Comparison of ENCODE assay signal across 8 mouse cellular contexts in the genomic region with DNA sequence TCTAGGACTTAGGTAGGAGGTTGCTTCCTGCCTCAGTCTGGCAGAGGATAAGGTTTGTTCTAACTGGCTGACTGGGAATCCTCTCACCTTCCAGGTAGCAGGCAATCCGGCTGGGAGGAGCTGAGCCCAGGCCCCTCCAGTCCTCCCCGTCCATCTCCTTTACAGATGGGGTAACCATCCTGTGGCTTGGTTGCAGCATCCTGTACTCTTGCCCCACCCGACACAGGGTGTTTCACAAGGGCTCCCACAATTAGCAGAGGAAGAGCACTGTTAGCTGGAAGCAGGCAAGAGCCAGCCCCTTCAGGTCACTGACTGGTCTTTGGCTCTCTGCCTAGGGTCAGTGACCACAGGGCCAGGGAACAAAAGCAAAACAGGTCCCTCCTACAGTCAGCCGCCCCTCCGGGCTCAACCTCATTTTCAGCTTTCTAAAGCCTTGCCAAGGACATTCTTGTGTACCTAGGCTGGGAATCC. TPM values are rescaled to one million over a fixed set of nuclear protein-coding genes. Genes with fewer than 3 reads are reported as not detected.
DNase-seq lines count a peak whose midpoint lies in the region; ATAC-seq and TF ChIP-seq lines count a peak whose summit lies in the region.

No protein-coding gene starts in this region.

- peak overlapping the region; percentile 96 for H3K4me2 ChIP-seq in kidney, postnatal 0 days (ENCODE audit: low read length)
- H3K4me2 ChIP-seq in stomach, embryonic 16.5 days (ENCODE audit: low read depth, low read length) = peak overlapping the region; percentile 42

- peak overlapping the region; percentile 99 for H3K27ac ChIP-seq in heart, embryonic 10.5 days
- H3K27ac ChIP-seq in kidney, postnatal 0 days = peak overlapping the region; percentile 81
- peak overlapping the region; percentile 96 for H3K27ac ChIP-seq in stomach, embryonic 16.5 days (ENCODE audit: low read length)

- H3K4me1 ChIP-seq in heart, embryonic 10.5 days = peaks cover 54% of the 10 kb centered on the region
- peaks cover 20% of the 10 kb centered on the region for H3K4me1 ChIP-seq in kidney, postnatal 0 days (replicated peaks; ENCODE audit: insufficient read depth, low read length)
- peaks cover 40% of the 10 kb centered on the region for H3K4me1 ChIP-seq in stomach, embryonic 16.5 days (ENCODE audit: control insufficient read depth, insufficient read depth, low read length)

- H3K9ac ChIP-seq in kidney, postnatal 0 days (ENCODE audit: low read depth, low read length) = peak overlapping the region; percentile 48; the same call in 1 of the 2 replicates
- H3K9ac ChIP-seq in stomach, embryonic 16.5 days (ENCODE audit: low read length) = peak overlapping the region; percentile 67

- peak overlapping the region; percentile 99 for H3K4me3 ChIP-seq in heart, embryonic 10.5 days
- H3K4me3 ChIP-seq in kidney, postnatal 0 days (replicated peaks; ENCODE audit: low read depth, low read length) = 0 out of 2 replicates have a peak overlapping the region, but pooled peaks have one; percentile 7
- H3K4me3 ChIP-seq in stomach, embryonic 16.5 days (replicated peaks; ENCODE audit: low read length) = peak overlapping the region; percentile 32

- peak; percentile 75 for DNase-seq in adrenal gland, adult 2 months
- no peak for DNase-seq in adrenal gland, postnatal 25 days
- DNase-seq in MN1 (ENCODE audit: low spot score) = peak; percentile 49
- no peak for DNase-seq in heart, embryonic 10.5 days (ENCODE audit: low spot score)
- peak; percentile 37 for DNase-seq in kidney, postnatal 0 days (ENCODE audit: low spot score)
- peak; percentile 68 for DNase-seq in lung, postnatal 25 days (ENCODE audit: low spot score)
- DNase-seq in right cerebral cortex, postnatal 4 days = no peak

- no peaks in the 10 kb centered on the region for H3K9me3 ChIP-seq in heart, embryonic 10.5 days
- no peaks in the 10 kb centered on the region for H3K9me3 ChIP-seq in kidney, postnatal 0 days (replicated peaks; ENCODE audit: low read length)
- H3K9me3 ChIP-seq in stomach, embryonic 16.5 days (replicated peaks; ENCODE audit: control insufficient read depth, low read length) = no peaks in the 10 kb centered on the region

- no peak for TF ChIP-seq CTCF in kidney, postnatal 0 days (IDR thresholded peaks at IDR 0.05; ENCODE audit: low read depth)

- peaks cover 27% of the 10 kb centered on the region for H3K36me3 ChIP-seq in heart, embryonic 10.5 days
- H3K36me3 ChIP-seq in kidney, postnatal 0 days (ENCODE audit: insufficient read depth, low read length) = peaks cover 15% of the 10 kb centered on the region
- H3K36me3 ChIP-seq in stomach, embryonic 16.5 days (ENCODE audit: control insufficient read depth, insufficient read depth, low read length) = peaks cover 5% of the 10 kb centered on the region; the same call in 1 of the 2 replicates

- no peaks in the 10 kb centered on the region for H3K27me3 ChIP-seq in heart, embryonic 10.5 days (ENCODE audit: insufficient read depth, poor library complexity, severe bottlenecking)
- no peaks in the 10 kb centered on the region for H3K27me3 ChIP-seq in kidney, postnatal 0 days (ENCODE audit: insufficient read depth, low read length)
- H3K27me3 ChIP-seq in stomach, embryonic 16.5 days (ENCODE audit: control insufficient read depth, insufficient read depth, low read length) = no peaks in the 10 kb centered on the region

- ATAC-seq in kidney, postnatal 0 days (replicated peaks; ENCODE audit: low FRiP score, low read depth) = no peak
- ATAC-seq in stomach, embryonic 16.5 days (ENCODE audit: insufficient read depth, low FRiP score) = no peak

- 40% methylated on average over 5 of the region's 5 CpGs for WGBS in heart, embryonic 10.5 days
- 15% methylated on average over 5 of the region's 5 CpGs for WGBS in kidney, postnatal 0 days
- 38% methylated on average over 5 of the region's 5 CpGs for WGBS in stomach, embryonic 16.5 days

RNA-seq across cellular contexts. Expression of a gene that starts 3.0 kb away (rescaled TPM):
- total RNA-seq in adrenal gland, adult 2 months (2021) = 10 to 100 TPM; 48.1 to 60.7 TPM
- polyA plus RNA-seq in adrenal gland, adult 2 months (2012; rRNA removed) = 54.3 and 66.9 TPM in 2 replicates
- total RNA-seq in adrenal gland, postnatal 25 days (2021) = 69.7 and 76.5 TPM in 2 replicates
- 22.7 and 28.2 TPM in 2 replicates for polyA plus RNA-seq in heart, embryonic 10.5 days (2016; fragmentation: Nextera tagmentation; extraction: Ambion mirVana)
- polyA plus RNA-seq in kidney, postnatal 0 days (2015; fragmentation: Nextera tagmentation; extraction: Ambion mirVana) = 26.5 and 27.4 TPM in 2 replicates
- 19.5 and 22.1 TPM in 2 replicates for polyA plus RNA-seq in stomach, embryonic 16.5 days (2015; fragmentation: Nextera tagmentation; extraction: Ambion mirVana)

RNA-seq across cellular contexts. Expression of a gene that starts 5.4 kb away (rescaled TPM):
- 10 to 100 TPM; 54.2 to 69.5 TPM for total RNA-seq in adrenal gland, adult 2 months (2021)
- 109 and 128 TPM in 2 replicates for polyA plus RNA-seq in adrenal gland, adult 2 months (2012; rRNA removed)
- 82.5 and 103 TPM in 2 replicates for total RNA-seq in adrenal gland, postnatal 25 days (2021)
- polyA plus RNA-seq in heart, embryonic 10.5 days (2016; fragmentation: Nextera tagmentation; extraction: Ambion mirVana) = 25.6 and 29.5 TPM in 2 replicates
- 38.8 and 41.6 TPM in 2 replicates for polyA plus RNA-seq in kidney, postnatal 0 days (2015; fragmentation: Nextera tagmentation; extraction: Ambion mirVana)
- 36.6 and 37.7 TPM in 2 replicates for polyA plus RNA-seq in stomach, embryonic 16.5 days (2015; fragmentation: Nextera tagmentation; extraction: Ambion mirVana)

RNA-seq across cellular contexts. Expression of a gene that starts 12.7 kb away (rescaled TPM):
- total RNA-seq in adrenal gland, adult 2 months (2021) = 100 to 1,000 TPM; 201 to 344 TPM
- polyA plus RNA-seq in adrenal gland, adult 2 months (2012; rRNA removed) = 460 and 610 TPM in 2 replicates
- 344 and 351 TPM in 2 replicates for total RNA-seq in adrenal gland, postnatal 25 days (2021)
- polyA plus RNA-seq in heart, embryonic 10.5 days (2016; fragmentation: Nextera tagmentation; extraction: Ambion mirVana) = 119 and 130 TPM in 2 replicates
- 116 and 118 TPM in 2 replicates for polyA plus RNA-seq in kidney, postnatal 0 days (2015; fragmentation: Nextera tagmentation; extraction: Ambion mirVana)
- polyA plus RNA-seq in stomach, embryonic 16.5 days (2015; fragmentation: Nextera tagmentation; extraction: Ambion mirVana) = 185 and 197 TPM in 2 replicates

RNA-seq across cellular contexts. Expression of a gene that starts 13.1 kb away (rescaled TPM):
- 1 to 10 TPM; 1.0 to 1.9 TPM for total RNA-seq in adrenal gland, adult 2 months (2021)
- polyA plus RNA-seq in adrenal gland, adult 2 months (2012; rRNA removed) = 3.5 and 3.6 TPM in 2 replicates
- 1.3 TPM in 2 replicates for total RNA-seq in adrenal gland, postnatal 25 days (2021)
- polyA plus RNA-seq in heart, embryonic 10.5 days (2016; fragmentation: Nextera tagmentation; extraction: Ambion mirVana) = 28.5 and 29.9 TPM in 2 replicates
- 12.2 and 13.9 TPM in 2 replicates for polyA plus RNA-seq in kidney, postnatal 0 days (2015; fragmentation: Nextera tagmentation; extraction: Ambion mirVana)
- polyA plus RNA-seq in stomach, embryonic 16.5 days (2015; fragmentation: Nextera tagmentation; extraction: Ambion mirVana) = 37.8 and 38.0 TPM in 2 replicates

RNA-seq across cellular contexts. Expression of a gene that starts 17.5 kb away (rescaled TPM):
- total RNA-seq in adrenal gland, adult 2 months (2021) = 1 to 10 TPM in 1 of 2 experiments, not detected in 1; 1.0 TPM
- 0.11 and 0.59 TPM in 2 replicates for polyA plus RNA-seq in adrenal gland, adult 2 months (2012; rRNA removed)
- total RNA-seq in adrenal gland, postnatal 25 days (2021) = not detected in 2 replicates
- polyA plus RNA-seq in heart, embryonic 10.5 days (2016; fragmentation: Nextera tagmentation; extraction: Ambion mirVana) = 6.7 and 9.3 TPM in 2 replicates
- 0.24 and 0.28 TPM in 2 replicates for polyA plus RNA-seq in kidney, postnatal 0 days (2015; fragmentation: Nextera tagmentation; extraction: Ambion mirVana)
- 1.4 TPM in 1 of 2 replicates, not detected in the other for polyA plus RNA-seq in stomach, embryonic 16.5 days (2015; fragmentation: Nextera tagmentation; extraction: Ambion mirVana)

Comparison
In these comparisons a context has a peak if more than half of its experiments do, and no peak if none do; other contexts are left out.
1. DNase-seq: peak in adrenal gland, adult 2 months (single experiment), MN1 (single experiment), kidney, postnatal 0 days (single experiment) and lung, postnatal 25 days (single experiment); none in adrenal gland, postnatal 25 days (single experiment), heart, embryonic 10.5 days (single experiment) and right cerebral cortex, postnatal 4 days (single experiment).
2. H3K4me3 ChIP-seq: peak in every context shown above with its lines; median percentile 99 in heart, embryonic 10.5 days; 32 in stomach, embryonic 16.5 days; 7 in kidney, postnatal 0 days.
3. Peak in every context shown above with its lines, with median percentiles within 50 percentile points of each other: H3K27ac ChIP-seq.